Mouse (Mus musculus): Measurements from ENCODE around the gene Fbrsl1. TPM values are rescaled to one million over a fixed set of nuclear protein-coding genes. Genes with fewer than 3 reads are reported as not detected.

Fbrsl1 gene
- total RNA-seq (2021) = 10 to 100 TPM; 60.7 to 65.7 TPM
- long read RNA-seq, experiment 1, partial matches to known transcripts = 2 of 6 reads
- long read RNA-seq, experiment 1, other reads (novel, unspliced or antisense) = 2 of 6 reads
- long read RNA-seq, experiment 2, partial matches to known transcripts = 15 of 22 reads
- long read RNA-seq, experiment 2, other reads (novel, unspliced or antisense) = 6 of 22 reads

DNA sequence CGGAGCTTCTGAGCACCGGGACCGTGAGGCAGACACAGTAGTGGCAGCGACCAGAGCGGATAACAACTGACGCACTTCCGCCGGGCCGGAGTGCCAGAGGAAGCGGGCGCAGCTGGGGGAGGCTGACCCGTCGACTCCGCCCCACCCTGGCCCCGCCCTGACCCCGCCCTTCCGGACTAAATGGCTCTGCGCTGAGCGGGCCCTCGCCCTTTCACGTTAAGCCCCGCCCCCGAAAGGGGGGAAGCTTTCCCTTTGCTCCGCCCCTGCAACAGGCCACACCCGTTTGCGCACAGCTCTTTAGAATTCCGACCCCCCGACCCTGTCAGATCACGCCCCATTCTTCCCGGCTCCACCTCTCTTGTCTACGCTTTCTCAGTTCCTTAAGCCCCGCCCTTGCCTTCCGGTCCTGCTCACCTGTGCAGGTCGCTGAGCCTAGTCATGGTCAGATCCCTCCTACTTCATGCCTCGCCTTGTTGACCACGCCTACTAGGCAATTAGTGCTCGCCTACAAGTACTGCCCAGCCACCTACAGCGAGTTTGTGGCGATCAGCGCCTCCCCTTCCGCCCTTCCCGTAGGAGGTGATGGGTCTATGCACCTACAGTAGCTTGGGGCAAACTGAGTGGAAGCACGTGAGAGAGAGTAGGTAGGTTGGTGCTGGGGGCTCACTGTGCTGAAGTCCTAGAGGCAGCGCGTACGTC lies at the start of gene Fbrsl1:
Gene Fbrsl1, minus strand, starts transcription at position 68 of the 699 bp plus-strand sequence.
- DNase-seq (ENCODE audit: low spot score in 2 of 2) = peak; percentile 89 to 95

DNA sequence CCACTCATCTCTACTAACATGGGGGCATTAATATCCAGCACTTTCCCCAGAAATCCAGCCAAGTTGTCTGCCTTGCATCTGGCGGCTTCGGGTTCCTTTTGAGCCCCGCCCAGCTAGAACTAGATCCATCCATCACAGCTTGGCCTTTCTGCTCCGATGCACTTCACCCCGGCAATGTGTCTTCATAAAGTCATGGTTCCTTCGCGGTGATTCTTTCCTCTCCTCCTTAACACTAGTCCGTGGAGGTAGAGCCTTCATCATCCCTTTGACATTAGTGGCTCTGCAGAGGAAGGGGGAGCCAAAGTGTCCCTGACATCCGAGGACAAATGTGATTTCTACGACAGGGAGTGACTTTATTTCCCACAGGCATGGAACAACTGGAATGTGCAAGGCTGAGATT lies 49.8 kb upstream of the Fbrsl1 start:
- no peak for DNase-seq (ENCODE audit: low spot score in 2 of 2)

DNA sequence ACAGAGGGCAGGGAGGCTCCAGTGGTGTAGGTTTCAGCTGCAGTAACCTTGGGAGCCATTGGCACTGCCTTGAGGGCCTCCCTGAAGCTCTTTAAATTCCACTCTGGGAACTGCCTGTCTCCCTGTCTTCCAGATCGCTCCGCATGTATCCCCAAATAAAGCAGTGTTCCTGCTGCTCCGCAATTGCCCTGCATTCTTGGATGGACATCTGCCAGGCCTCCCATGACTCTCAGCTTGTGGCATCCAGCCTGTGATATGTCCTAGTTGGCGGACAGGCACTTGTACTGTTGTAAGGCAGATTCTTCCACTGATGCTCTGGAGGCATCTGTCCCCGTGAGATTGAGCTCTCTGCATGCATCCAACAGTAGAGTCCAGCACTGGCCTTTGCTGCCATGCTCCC lies 49.3 kb upstream of the Fbrsl1 start:
- no peak for DNase-seq (ENCODE audit: low spot score in 2 of 2)

DNA sequence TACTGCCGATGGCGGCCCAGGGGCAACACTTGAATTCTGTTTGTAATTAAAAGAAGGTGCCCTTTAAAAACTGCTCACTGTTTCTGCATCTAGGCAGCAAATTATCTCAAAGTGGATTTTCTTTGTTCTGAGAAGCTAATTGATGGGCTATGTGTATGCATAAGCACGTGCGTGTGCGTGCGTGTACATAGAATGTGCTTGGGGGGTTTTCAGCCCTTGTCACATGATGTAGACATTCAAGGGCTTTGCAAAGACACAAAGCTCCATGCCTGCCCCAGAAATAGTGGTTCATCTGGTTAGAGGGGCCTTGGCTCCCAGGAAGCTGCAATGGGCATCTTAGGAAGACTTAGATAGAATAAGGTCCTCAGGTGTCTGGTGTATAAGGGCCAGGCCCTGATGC lies 46.7 kb upstream of the Fbrsl1 start:
- DNase-seq (ENCODE audit: low spot score in 2 of 2) = no peak

DNA sequence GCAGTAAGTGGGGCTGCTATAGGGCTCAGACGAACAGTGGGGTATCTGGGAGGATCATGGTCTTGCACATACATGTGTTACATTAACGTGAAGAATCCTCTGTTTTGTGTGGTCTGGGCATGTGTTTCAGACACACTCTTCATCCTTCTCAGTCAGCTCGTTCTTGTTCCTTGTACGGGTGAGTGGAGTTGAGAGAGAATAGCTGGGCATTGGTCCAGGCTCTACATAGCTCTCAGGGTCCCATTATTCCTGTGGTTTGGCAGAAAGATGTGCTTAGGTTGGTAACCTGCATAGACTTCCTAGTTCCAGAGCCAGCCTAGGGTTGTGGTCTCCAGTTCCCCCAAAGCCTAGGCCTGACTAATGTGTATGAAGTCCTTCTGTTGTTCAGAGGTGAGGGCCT lies 46.1 kb upstream of the Fbrsl1 start:
- DNase-seq (ENCODE audit: low spot score in 2 of 2) = no peak

DNA sequence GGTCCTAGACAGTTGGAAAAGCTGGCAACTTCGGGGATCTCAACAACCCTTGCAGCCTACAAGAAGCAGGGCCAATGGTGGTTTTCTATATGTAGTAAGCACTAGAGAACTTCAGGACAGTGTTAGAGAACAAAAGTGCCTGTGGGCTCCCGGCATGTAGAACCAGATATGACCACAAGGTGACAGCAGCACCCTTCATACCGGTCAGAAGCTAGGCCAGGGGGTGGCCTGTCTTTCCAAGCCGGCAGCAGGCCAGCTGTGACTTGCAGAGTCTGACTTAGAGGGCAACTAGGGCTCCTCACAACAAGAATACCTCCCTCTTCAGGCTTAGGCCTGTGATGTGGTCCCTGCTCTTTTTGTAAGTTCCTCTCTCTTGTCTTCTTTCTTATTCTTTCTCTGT lies 45.5 kb upstream of the Fbrsl1 start:
- peak; percentile 58 to 62 for DNase-seq (ENCODE audit: low spot score in 2 of 2)

DNA sequence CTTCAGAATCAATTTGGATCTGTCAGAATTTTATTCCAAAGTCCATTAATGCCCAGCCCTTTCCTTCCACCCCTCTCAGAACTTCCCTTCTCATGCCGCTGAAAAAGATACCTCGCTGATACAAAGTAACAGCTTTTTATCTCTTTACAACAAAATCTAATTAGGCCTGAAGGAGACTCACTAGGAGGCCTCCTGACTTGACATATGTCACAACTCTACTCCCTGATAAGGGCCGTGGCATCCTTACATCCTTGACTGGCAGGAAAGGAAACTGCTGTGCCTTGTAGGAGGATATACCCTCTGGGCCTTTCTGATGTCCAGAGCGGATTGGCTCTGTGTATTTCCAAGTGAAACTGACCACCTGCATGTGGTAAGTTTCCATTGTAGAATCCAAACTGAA lies 41.3 kb upstream of the Fbrsl1 start:
- no peak for DNase-seq (ENCODE audit: low spot score in 2 of 2)

DNA sequence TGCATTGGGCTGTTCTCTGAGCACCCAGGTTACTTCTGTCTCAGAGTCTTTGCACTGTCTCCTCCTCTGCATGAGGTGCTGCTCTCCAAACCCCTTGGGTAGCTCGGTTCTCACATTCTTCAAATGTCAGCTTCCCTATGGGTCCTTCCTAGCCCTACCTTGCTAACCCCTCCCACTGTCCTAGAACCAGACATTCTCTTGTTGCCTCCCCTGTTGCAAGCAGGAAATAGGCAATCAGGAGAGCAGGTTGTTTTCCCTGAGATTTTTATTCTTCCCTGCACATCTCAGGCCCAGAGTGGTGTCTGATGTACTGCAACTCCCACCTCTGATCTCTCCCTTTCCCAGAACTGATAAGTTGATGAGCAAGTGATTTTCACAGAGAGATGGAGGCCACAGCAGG lies 39.6 kb upstream of the Fbrsl1 start:
- DNase-seq (ENCODE audit: low spot score in 2 of 2) = no peak

DNA sequence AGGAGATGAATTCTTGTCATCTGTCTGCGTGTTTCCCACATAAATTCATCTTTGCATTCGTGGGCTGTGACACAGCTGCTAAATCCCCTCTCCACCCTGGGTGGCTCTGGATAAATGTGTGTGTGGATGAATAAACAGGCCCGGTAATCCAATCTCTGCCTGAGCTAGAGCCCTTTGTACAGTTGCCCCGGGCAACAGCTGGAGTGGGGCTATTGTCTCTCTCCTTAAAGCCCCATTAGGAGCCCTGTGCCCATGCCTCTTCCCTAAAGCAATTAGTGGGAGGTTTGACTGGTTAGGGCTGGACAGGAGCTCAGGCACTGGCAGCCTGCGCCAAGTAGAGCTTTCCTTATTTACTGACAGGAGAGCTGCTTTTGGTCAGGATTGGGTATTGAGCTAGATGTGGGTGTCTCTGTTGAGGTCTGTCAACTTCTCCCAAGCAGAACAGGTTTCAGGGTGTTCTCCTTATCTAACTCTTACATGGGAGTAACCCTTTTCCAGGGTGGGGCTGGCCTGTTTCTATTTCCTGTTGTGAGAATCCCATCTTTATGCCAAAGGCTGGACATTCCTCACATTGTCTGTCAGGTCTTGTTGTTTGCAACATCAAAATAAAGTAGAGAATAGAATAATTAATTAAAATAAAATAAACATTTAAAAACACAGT lies 38.5 kb upstream of the Fbrsl1 start:
- DNase-seq (ENCODE audit: low spot score in 2 of 2) = no peak

DNA sequence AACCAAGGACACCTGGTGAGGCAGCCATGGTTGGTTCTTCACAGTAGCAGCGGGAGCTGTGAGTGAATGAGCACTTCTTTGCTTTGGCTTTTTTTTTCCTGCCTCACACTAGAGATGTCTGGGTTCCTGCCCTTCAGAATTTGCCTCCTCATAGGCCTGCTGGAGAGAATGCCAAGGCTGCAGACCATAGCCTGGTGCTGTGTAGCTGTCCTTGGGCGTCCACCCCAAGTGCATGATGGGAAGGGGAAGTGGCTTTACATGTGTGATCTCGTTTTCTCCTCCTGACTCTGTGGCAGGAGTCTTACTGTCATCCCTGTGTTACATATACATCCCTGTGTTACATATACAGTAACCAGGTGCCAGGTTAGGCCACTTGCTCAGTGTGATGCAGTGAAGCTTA lies 36.4 kb upstream of the Fbrsl1 start:
- DNase-seq (ENCODE audit: low spot score in 2 of 2) = peak in 1 of 2 experiments; percentile 15

DNA sequence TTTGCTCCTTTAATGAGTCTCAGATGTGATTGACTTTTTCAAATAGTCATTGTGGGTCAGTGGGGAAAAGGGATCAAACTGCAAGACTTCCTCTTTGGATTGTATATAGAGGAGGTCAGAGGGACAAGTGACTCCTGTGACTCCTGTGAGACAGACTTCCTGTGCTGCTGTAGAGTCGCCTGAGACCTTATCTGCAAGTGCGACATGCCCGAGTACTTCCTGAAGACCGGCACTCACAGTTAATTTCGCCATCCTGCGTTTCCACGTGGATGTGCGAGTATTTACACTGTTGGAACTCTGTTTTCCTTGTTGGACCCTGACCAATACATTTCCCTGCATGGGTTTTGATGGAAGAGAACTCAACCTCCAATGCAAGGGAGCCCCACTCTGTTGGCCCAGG lies 30.9 kb upstream of the Fbrsl1 start:
- DNase-seq (ENCODE audit: low spot score in 2 of 2) = no peak

DNA sequence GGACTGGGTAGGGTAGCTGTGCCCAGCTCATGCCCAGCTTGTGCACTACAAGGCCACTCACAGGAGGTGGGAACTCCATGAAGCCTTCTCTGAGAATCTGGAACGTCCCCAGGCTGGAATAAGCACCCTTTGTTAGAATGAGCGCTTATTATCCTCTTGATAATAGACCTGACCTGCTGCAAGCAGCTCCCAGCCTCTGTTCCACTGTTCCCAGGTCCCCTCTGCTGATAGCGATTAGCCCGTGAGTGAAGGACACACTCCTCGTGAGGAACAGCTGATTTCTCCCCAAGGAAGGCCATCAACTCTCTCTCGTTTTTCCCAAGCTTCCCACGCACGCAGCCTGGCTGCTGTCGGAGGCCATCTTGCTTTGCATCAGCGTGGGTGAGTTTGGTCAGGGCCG lies 25.9 kb upstream of the Fbrsl1 start:
- DNase-seq (ENCODE audit: low spot score in 2 of 2) = no peak

DNA sequence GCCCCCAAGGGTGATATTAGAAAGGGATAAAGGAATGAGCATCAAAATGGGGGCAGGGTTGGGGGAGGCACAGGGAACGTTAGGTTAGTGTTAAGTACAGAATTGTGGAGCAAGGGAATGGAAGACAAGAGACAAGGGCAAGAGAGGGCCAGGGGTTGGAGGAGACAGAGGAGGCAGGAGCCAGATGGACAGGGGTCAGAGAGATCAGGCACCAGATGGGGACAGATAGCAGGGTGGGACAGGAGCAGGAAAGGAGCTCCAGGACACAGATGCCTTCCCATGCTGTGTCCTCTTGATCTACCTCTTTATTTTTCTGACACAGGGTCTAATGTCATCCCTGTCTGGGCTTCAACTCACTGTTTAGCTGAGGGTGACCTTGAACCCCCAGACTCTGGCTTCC lies 24.5 kb upstream of the Fbrsl1 start:
- DNase-seq (ENCODE audit: low spot score in 2 of 2) = no peak

DNA sequence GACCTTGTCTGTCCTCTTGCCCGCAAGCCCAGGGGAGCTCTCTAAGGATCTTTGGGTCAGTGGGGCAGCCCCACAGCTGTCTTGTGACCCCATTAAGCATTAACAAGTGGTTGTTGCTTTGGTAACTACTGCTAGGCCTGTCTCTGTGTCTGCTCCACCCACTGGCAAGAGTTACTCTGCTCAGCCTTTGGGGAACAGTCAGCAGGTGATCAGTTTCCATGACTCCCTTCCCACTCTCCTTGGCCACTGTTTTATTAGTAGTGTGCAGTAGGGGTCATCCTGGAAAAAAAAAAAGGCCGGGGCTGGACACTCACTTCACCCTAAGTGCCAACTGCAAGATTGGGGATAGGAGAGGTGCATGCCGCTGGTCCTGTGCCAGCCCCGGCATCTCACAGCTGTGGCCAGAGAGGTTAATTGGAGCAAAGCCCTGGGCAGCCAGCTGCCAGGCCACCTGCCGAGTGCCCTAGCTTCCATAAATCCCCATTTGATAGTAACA lies 23.7 kb upstream of the Fbrsl1 start:
- no peak for DNase-seq (ENCODE audit: low spot score in 2 of 2)

DNA sequence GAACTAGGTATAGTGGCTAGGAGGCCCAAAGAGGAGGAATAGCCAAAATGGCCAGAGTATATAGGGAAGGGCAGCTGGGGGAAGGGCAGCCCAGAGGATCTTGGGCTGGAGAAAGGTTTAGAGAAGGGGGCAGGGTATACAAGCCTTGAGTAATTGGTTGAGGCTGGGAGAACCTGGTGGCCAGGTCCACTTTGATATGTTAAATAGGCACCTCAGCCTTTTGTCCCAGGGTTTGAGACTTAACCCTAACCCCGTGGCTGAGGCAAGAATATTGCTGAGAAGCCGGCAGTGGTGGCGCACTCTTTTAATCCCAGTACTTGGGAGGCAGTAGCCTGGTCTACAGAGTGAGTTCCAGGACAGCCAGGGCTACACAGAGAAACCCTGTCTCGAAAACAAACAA lies 23.0 kb upstream of the Fbrsl1 start:
- DNase-seq (ENCODE audit: low spot score in 2 of 2) = no peak

DNA sequence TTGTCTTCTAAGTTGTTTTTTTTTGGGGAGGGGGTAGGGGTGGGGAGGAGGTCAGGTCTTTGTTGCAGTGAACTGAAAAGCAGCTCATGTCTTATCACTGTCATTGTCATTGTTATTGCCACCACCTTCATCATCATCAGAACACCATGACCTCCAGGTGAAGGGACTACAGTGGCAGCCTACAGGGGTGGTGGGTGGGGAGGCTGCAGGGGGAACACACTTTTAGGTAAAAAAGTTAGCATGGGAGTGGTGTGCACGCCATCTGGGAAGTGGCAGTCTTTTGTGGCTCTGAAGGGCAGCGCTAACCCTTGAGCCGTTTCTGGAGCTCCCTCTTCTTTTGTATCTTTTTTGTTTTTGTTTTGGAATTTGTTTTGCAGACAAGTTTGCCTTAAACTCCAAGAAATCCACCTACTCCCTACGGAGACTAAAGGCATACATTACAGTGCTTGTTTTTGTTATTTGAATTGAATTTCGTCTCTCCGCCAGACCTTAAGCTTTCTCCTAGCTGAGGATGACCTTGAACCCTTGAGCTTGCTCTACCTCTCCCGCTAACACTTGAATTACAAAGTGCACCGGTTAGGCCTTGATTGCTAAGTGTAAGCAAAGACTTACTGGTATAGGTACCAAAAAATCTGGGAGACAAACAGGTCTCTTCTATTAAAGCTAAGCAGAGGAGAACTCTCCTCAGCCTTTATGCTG lies 21.1 kb upstream of the Fbrsl1 start:
- no peak for DNase-seq (ENCODE audit: low spot score in 2 of 2)

DNA sequence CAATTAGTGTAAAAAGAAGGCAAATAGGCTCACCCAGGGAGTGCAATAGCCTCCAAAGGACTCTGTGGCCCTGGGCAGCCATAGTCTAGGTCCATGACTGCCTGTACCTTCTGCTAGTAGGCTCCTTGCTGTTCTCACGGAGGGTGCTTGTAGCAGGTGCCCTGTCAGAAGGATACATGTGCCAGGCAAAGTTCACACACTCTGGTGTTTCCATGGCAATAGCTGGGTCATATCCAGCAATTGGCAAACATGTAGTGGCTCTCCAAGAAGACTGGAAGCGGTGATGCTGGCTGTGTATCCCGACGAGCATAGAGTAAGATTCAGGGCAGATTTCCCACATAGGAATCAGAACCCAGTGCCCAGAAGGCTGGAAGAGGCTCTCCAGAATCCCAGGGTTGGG lies 20.0 kb upstream of the Fbrsl1 start:
- no peak for DNase-seq (ENCODE audit: low spot score in 2 of 2)

DNA sequence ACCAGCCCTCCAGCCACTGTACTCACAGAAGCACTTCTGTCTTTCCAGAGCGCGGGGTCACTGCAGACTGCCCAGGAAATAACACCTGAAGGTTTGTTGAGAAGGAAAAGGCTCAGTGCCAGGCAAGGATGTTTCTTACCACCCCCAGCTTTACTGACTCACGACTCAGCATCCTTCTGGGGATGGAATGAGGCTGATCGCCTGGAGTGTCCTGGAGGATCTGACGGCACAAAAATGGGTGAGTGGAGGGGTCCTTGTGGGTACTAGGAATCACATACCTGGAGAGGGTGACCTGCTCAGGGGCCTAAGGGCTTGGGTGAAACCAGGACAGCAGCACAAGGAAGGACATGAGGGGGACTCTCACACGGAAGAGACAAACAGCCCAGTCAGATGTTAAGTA lies 19.4 kb upstream of the Fbrsl1 start:
- DNase-seq (ENCODE audit: low spot score in 2 of 2) = no peak

DNA sequence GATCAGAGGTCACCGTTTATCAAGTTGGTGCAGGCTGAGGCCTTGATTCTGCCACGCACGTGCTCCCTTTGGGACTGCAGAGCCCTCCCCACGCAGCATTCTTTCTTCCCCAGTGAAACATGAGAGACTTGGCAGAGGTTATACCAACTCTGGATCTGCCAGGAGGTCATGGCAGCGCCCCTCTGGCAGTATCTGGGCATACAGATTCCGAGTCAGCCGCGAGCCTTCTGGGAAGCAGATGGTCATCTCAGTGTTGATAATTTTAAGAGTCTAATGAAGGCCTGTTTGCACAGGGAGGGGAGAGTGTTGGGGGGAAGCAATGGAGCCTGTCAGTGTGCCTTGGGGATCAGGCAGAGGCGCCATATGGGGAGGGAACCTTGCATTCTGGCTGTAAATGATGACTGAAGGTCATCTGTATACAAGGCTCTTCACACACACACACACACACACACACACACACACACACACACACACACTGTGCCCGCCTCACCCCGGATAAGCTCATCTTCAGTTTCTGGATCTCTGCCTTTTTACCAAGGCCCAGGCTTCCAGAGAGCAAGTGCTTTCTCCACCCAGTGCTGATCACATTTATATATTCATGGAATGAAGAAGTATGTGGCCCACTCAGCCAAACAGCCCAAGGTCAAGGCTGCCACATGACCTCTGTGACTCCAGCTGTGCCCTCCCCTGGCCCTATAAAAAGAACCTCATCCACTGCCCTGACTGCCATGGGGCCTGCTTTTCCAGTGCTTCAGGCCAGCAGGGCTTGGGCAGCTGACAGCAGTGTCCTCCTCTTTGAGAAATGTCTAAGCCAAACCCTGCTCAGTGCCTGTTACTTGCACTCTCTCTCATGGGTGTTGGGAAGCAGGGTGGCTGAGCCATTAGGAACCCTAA lies 18.5 kb upstream of the Fbrsl1 start:
- DNase-seq (ENCODE audit: low spot score in 2 of 2) = peak in 1 of 2 experiments; percentile 28

DNA sequence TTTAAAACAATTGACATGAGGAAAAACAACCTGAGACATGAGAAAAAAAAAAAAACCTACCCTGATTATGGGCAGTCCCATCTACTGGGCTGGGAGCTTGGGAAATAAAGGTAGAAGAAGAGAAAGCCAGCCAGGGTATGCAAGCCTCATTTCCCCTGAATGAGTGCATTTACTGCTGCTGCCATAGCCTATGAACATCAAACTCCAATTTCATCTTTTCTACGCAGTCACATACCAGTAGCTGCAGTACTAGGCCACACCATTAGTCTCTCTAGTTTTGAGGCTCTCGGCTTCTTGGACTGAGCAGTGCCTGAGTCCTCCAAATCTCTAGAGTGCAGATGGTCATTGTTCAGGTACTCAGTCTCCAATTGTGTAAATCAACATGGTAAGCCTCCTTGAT lies 14.3 kb upstream of the Fbrsl1 start:
- no peak for DNase-seq (ENCODE audit: low spot score in 2 of 2)

DNA sequence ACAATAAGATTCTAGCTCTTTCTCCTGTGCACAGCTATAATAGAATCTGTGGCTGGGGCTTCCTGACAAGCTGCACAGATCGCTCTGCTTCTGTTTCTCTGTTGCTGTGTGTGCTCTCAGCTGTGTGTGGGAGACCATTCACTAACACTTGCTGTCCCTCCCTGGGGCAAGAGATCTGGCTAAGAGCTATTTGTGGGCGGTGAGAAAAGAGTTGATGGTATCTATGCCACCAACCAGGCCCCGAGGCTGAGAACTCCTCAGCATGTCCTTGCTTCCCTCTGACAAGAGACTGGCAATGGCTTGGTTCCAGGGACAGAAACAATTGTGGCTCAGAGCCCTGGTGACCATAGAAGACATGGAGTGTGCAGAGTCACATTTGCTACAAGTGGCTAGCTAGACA lies 10.6 kb upstream of the Fbrsl1 start:
- DNase-seq (ENCODE audit: low spot score in 2 of 2) = peak in 1 of 2 experiments; percentile 40

Measured in adrenal gland, adult 18-20 months (tissue).